Mouse (Mus musculus) stomach, postnatal 0 days (tissue): ENCODE measurements around the gene Arhgap24.

ENCODE experiments used
- CTCF ChIP-seq: IDR thresholded peaks from 2 replicates; pipeline ENCODE4 v1.5.1; 2016; ENCODE audit warnings: antibody characterized with exemption, low read depth, mild to moderate bottlenecking, moderate library complexity
- EP300 ChIP-seq: optimal IDR thresholded peaks from 2 replicates; pipeline ENCODE3; 2016; ENCODE audit warnings: antibody characterized with exemption

- TF ChIP-seq CTCF (no peak), EP300 (no peak)
These were observed 422.9 kb downstream of the Arhgap24 start for GRCm38 (mm10) chr5:102904066-102904465.
